ENCODE assay signal across 27 mouse cellular contexts in genomic region chr1:72312701-72313398, GRCm38 (mm10). TPM values are rescaled to one million over a fixed set of nuclear protein-coding genes. Genes with fewer than 3 reads are reported as not detected.
"Had no signal": no experiment of that assay in that cellular context is flagged by ENCODE, and none has a peak within 500 bp of the region (broad histone marks: within the 10 kb centered on the region; RNA-seq: fewer than 3 reads in every experiment).

No protein-coding gene starts in this region.

- H3K4me1 ChIP-seq: heart, embryonic 15.5 days had no signal

- H3K9me3 ChIP-seq: heart, embryonic 13.5 days; heart, embryonic 15.5 days; hindbrain, embryonic 13.5 days; hindbrain, embryonic 15.5 days; limb, embryonic 10.5 days; limb, embryonic 12.5 days; liver, embryonic 13.5 days; liver, embryonic 15.5 days had no signal

- H3K4me3 ChIP-seq: heart, adult 2 months; heart, embryonic 13.5 days; heart, embryonic 15.5 days; hindbrain, embryonic 13.5 days; hindbrain, embryonic 15.5 days; limb, embryonic 10.5 days; limb, embryonic 12.5 days; liver, embryonic 13.5 days; liver, embryonic 15.5 days had no signal

- H3K27ac ChIP-seq: heart, adult 2 months; heart, embryonic 13.5 days; heart, embryonic 15.5 days; hindbrain, embryonic 13.5 days; hindbrain, embryonic 15.5 days; hindbrain, postnatal 0 days; kidney, postnatal 0 days; limb, embryonic 10.5 days; limb, embryonic 12.5 days; liver, embryonic 13.5 days; liver, embryonic 15.5 days had no signal

- DNase-seq: gastrocnemius, postnatal 14 days; gastrocnemius, postnatal 36 days; heart, adult 2 months; heart, postnatal 14 days; heart, postnatal 36 days; kidney, adult 11 months; kidney, adult 9 months; kidney, postnatal 14 days; kidney, postnatal 36 days; layer of hippocampus, adult 9-11 months; layer of hippocampus, postnatal 36 days; liver, embryonic 13.5 days had no signal

- H3K4me2 ChIP-seq: heart, embryonic 11.5 days; heart, embryonic 13.5 days; heart, embryonic 15.5 days; hindbrain, embryonic 13.5 days; hindbrain, embryonic 15.5 days; limb, embryonic 12.5 days; liver, embryonic 11.5 days; liver, embryonic 13.5 days; liver, embryonic 15.5 days had no signal

- H3K9ac ChIP-seq: heart, embryonic 13.5 days; heart, embryonic 15.5 days; hindbrain, embryonic 13.5 days; hindbrain, embryonic 15.5 days; limb, embryonic 12.5 days; liver, embryonic 13.5 days; liver, embryonic 15.5 days had no signal

- H3K27me3 ChIP-seq: heart, embryonic 15.5 days; hindbrain, embryonic 13.5 days; hindbrain, embryonic 15.5 days; limb, embryonic 12.5 days; liver, embryonic 13.5 days; liver, embryonic 15.5 days had no signal

- ATAC-seq: hindbrain, postnatal 0 days; intestine, embryonic 16.5 days had no signal

RNA-seq across cellular contexts. Expression of gene Tmem169, which starts 28.7 kb away (rescaled TPM):
- total RNA-seq: gastrocnemius, adult 8-10 months; gastrocnemius, postnatal 36 days; heart, postnatal 14 days; heart, postnatal 36 days; hematopoietic stem cell, adult 5-6 weeks had no signal
- polyA plus RNA-seq: heart, postnatal 0 days had no signal
